Mouse (Mus musculus) kidney, embryonic 15.5 days (tissue): ENCODE data around the gene Pde4b. TPM values are rescaled to one million over a fixed set of nuclear protein-coding genes. Genes with fewer than 3 reads are reported as not detected.

ENCODE experiments used
- ATAC-seq: fragments of 200-750 bp; cut with Nextera tagmentation; replicated peaks from 2 replicates; pipeline ENCODE4 v1.8.0; 2017; ENCODE audit warnings: moderate TSS enrichment; ENCODE audit not compliant: low FRiP score
- H3K27ac ChIP-seq: fragments of 300-500 bp; sonication (generic); 2 replicates; pipeline ENCODE4 v1.5.1; 2015; ENCODE audit warnings: mild to moderate bottlenecking, inconsistent platforms
- H3K27me3 ChIP-seq: fragments of 300-500 bp; sonication (generic); 2 replicates; pipeline ENCODE4 v1.6.1; 2015; ENCODE audit warnings: inconsistent platforms
- H3K36me3 ChIP-seq: fragments of 300-500 bp; sonication (generic); 2 replicates; pipeline ENCODE4 v1.6.1; 2015; ENCODE audit warnings: inconsistent platforms
- H3K4me1 ChIP-seq: fragments of 300-500 bp; sonication (generic); 2 replicates; pipeline ENCODE4 v1.6.1; 2015; ENCODE audit warnings: inconsistent platforms
- H3K4me2 ChIP-seq: fragments of 300-500 bp; sonication (generic); 2 replicates; pipeline ENCODE4 v1.6.1; 2015; ENCODE audit warnings: moderate library complexity, mild to moderate bottlenecking, inconsistent platforms
- H3K4me3 ChIP-seq: fragments of 300-500 bp; sonication (generic); replicated peaks from 2 replicates; pipeline ENCODE4 v1.5.1; 2015; ENCODE audit warnings: mild to moderate bottlenecking, inconsistent platforms
- H3K9ac ChIP-seq: fragments of 300-500 bp; sonication (generic); 2 replicates; pipeline ENCODE4 v1.6.1; 2015; ENCODE audit warnings: mild to moderate bottlenecking, inconsistent platforms
- H3K9me3 ChIP-seq: fragments of 300-500 bp; sonication (generic); replicated peaks from 2 replicates; pipeline ENCODE4 v1.6.1; 2016; ENCODE audit warnings: inconsistent platforms
- WGBS: fragments of 180-500 bp; shearing (Covaris S2); methylation state at CpG from one replicate; pipeline ENCODE4 v1.1.7; 2015; ENCODE audit warnings: mixed read lengths; 5-methylcytosine and 5-hydroxymethylcytosine counted together
- polyA plus RNA-seq: library from polyadenylated mRNA; unstranded; fragments of >200 nt; fragmentation: Nextera tagmentation; extraction: Ambion mirVana; gene quantifications from 2 replicates; pipeline ENCODE4 v1.2.1, GENCODE M21; 2015

Gene Pde4b
- polyA plus RNA-seq, 1 experiment from 2014 or later: 13.6 TPM

- Histone ChIP-seq H3K4me2 (no peak overlapping the region), H3K4me3 (no peak overlapping the region), H3K27ac (no peak overlapping the region), H3K9me3 (no peaks in the 10 kb centered on the region), H3K4me1 (no peaks in the 10 kb centered on the region), H3K36me3 (no peaks in the 10 kb centered on the region), H3K27me3 (no peaks in the 10 kb centered on the region), H3K9ac (no peak overlapping the region)
- 42% methylated on average over 9 of the region's 9 CpGs for WGBS
- ATAC-seq: no peak
Measured at GRCm38 (mm10) chr4:102368105-102368735, 280.9 kb downstream of the Pde4b start.

GRCm38 (mm10) chr4:102374614-102375013 is 287.3 kb downstream of the Pde4b start:
- no peaks in the 10 kb centered on the region for H3K27me3 ChIP-seq
- H3K4me1 ChIP-seq: no peaks in the 10 kb centered on the region
- H3K9me3 ChIP-seq: no peaks in the 10 kb centered on the region
- ATAC-seq: no peak
- H3K36me3 ChIP-seq: no peaks in the 10 kb centered on the region
- no peak overlapping the region for H3K27ac ChIP-seq
- 64% methylated on average over 5 of the region's 5 CpGs for WGBS
- no peak overlapping the region for H3K4me2 ChIP-seq
- no peak overlapping the region for H3K4me3 ChIP-seq
- no peak overlapping the region for H3K9ac ChIP-seq

- H3K27me3 ChIP-seq: no peaks in the 10 kb centered on the region
- H3K9me3 ChIP-seq: no peaks in the 10 kb centered on the region
- ATAC-seq: no peak
- H3K4me2 ChIP-seq: no peak overlapping the region
- H3K9ac ChIP-seq: no peak overlapping the region
- 78% methylated on average over 1 of the region's 1 CpGs for WGBS
- no peaks in the 10 kb centered on the region for H3K4me1 ChIP-seq
- H3K36me3 ChIP-seq: no peaks in the 10 kb centered on the region
- no peak overlapping the region for H3K27ac ChIP-seq
- no peak overlapping the region for H3K4me3 ChIP-seq
Measured at GRCm38 (mm10) chr4:102382763-102383505, 295.6 kb downstream of the Pde4b start.

- Histone ChIP-seq H3K27me3 (no peaks in the 10 kb centered on the region), H3K4me3 (no peak overlapping the region), H3K36me3 (no peaks in the 10 kb centered on the region), H3K27ac (no peak overlapping the region), H3K9ac (no peak overlapping the region), H3K4me2 (no peak overlapping the region), H3K9me3 (no peaks in the 10 kb centered on the region), H3K4me1 (no peaks in the 10 kb centered on the region)
- no peak for ATAC-seq
- WGBS: 74% methylated on average over 2 of the region's 2 CpGs
Measured at GRCm38 (mm10) chr4:102393605-102394004, 306.3 kb downstream of the Pde4b start.

GRCm38 (mm10) chr4:102397334-102397733 is 310.0 kb downstream of the Pde4b start:
- H3K27ac ChIP-seq: no peak overlapping the region
- 92% methylated on average over 4 of the region's 4 CpGs for WGBS
- H3K4me2 ChIP-seq: no peak overlapping the region
- H3K27me3 ChIP-seq: no peaks in the 10 kb centered on the region
- no peaks in the 10 kb centered on the region for H3K9me3 ChIP-seq
- H3K36me3 ChIP-seq: no peaks in the 10 kb centered on the region
- H3K4me1 ChIP-seq: no peaks in the 10 kb centered on the region
- ATAC-seq: no peak
- no peak overlapping the region for H3K4me3 ChIP-seq
- H3K9ac ChIP-seq: no peak overlapping the region

GRCm38 (mm10) chr4:102398512-102398911 is 311.2 kb downstream of the Pde4b start:
- H3K4me2 ChIP-seq: no peak overlapping the region
- WGBS: 95% methylated on average over 1 of the region's 1 CpGs
- H3K9me3 ChIP-seq: no peaks in the 10 kb centered on the region
- no peak overlapping the region for H3K27ac ChIP-seq
- H3K4me1 ChIP-seq: no peaks in the 10 kb centered on the region
- H3K4me3 ChIP-seq: no peak overlapping the region
- ATAC-seq: no peak
- no peaks in the 10 kb centered on the region for H3K36me3 ChIP-seq
- no peaks in the 10 kb centered on the region for H3K27me3 ChIP-seq
- H3K9ac ChIP-seq: no peak overlapping the region

- 42% methylated on average over 3 of the region's 3 CpGs for WGBS
- no peak for ATAC-seq
- H3K9me3 ChIP-seq: no peaks in the 10 kb centered on the region
- no peak overlapping the region for H3K4me2 ChIP-seq
- H3K36me3 ChIP-seq: no peaks in the 10 kb centered on the region
- H3K4me3 ChIP-seq: no peak overlapping the region
- H3K27ac ChIP-seq: no peak overlapping the region
- no peaks in the 10 kb centered on the region for H3K4me1 ChIP-seq
- H3K27me3 ChIP-seq: 0 out of 2 replicates have a peak, but pooled peaks cover 4% of the 10 kb centered on the region
- no peak overlapping the region for H3K9ac ChIP-seq
Measured at GRCm38 (mm10) chr4:102406848-102407247, 319.5 kb downstream of the Pde4b start.

GRCm38 (mm10) chr4:102408132-102408531 is 320.8 kb downstream of the Pde4b start:
- H3K27ac ChIP-seq: no peak overlapping the region

GRCm38 (mm10) chr4:102408938-102409337 is 321.6 kb downstream of the Pde4b start:
- H3K4me1 ChIP-seq: no peaks in the 10 kb centered on the region
- H3K4me3 ChIP-seq: no peak overlapping the region
- 34% methylated on average over 4 of the region's 4 CpGs for WGBS
- ATAC-seq: no peak
- H3K9me3 ChIP-seq: no peaks in the 10 kb centered on the region
- H3K9ac ChIP-seq: no peak overlapping the region
- 0 out of 2 replicates have a peak, but pooled peaks cover 4% of the 10 kb centered on the region for H3K27me3 ChIP-seq
- no peak overlapping the region for H3K4me2 ChIP-seq
- no peaks in the 10 kb centered on the region for H3K36me3 ChIP-seq
- no peak overlapping the region for H3K27ac ChIP-seq

More at GRCm38 (mm10) chr4:102408132-102408531, 320.8 kb downstream of the Pde4b start:
- Histone ChIP-seq H3K4me1 (no peaks in the 10 kb centered on the region), H3K36me3 (no peaks in the 10 kb centered on the region), H3K4me2 (no peak overlapping the region), H3K27me3 (0 out of 2 replicates have a peak, but pooled peaks cover 4% of the 10 kb centered on the region), H3K4me3 (no peak overlapping the region), H3K9me3 (no peaks in the 10 kb centered on the region), H3K9ac (no peak overlapping the region)
- 29% methylated on average over 2 of the region's 2 CpGs for WGBS
- 0 out of 2 replicates have a peak, but pooled peaks have one; percentile 58 for ATAC-seq

- Histone ChIP-seq H3K36me3 (no peaks in the 10 kb centered on the region), H3K9ac (no peak overlapping the region), H3K9me3 (no peaks in the 10 kb centered on the region), H3K27me3 (0 out of 2 replicates have a peak, but pooled peaks cover 4% of the 10 kb centered on the region), H3K27ac (no peak overlapping the region), H3K4me2 (no peak overlapping the region), H3K4me3 (no peak overlapping the region), H3K4me1 (no peaks in the 10 kb centered on the region)
- ATAC-seq: no peak
- 84% methylated on average over 2 of the region's 2 CpGs for WGBS
Measured at GRCm38 (mm10) chr4:102413101-102413500, 325.8 kb downstream of the Pde4b start.

- Histone ChIP-seq H3K9ac (no peak overlapping the region), H3K4me3 (no peak overlapping the region), H3K4me1 (no peaks in the 10 kb centered on the region), H3K36me3 (no peaks in the 10 kb centered on the region), H3K27me3 (0 out of 2 replicates have a peak, but pooled peaks cover 4% of the 10 kb centered on the region), H3K4me2 (no peak overlapping the region), H3K9me3 (no peaks in the 10 kb centered on the region), H3K27ac (no peak overlapping the region)
- WGBS: 56% methylated on average over 4 of the region's 4 CpGs
- no peak for ATAC-seq
Measured at GRCm38 (mm10) chr4:102413794-102414193, 326.5 kb downstream of the Pde4b start.

GRCm38 (mm10) chr4:102414610-102415009 is 327.3 kb downstream of the Pde4b start:
- H3K9me3 ChIP-seq: no peaks in the 10 kb centered on the region
- no peaks in the 10 kb centered on the region for H3K4me1 ChIP-seq
- no peak for ATAC-seq
- H3K4me2 ChIP-seq: no peak overlapping the region
- H3K36me3 ChIP-seq: no peaks in the 10 kb centered on the region
- 0 out of 2 replicates have a peak, but pooled peaks cover 1% of the 10 kb centered on the region for H3K27me3 ChIP-seq
- H3K4me3 ChIP-seq: no peak overlapping the region
- WGBS: 76% methylated on average over 4 of the region's 4 CpGs
- H3K27ac ChIP-seq: no peak overlapping the region
- H3K9ac ChIP-seq: no peak overlapping the region
